Mouse (Mus musculus) inflammation-experienced regulatory T-cells, adult 6 months (primary cell): ENCODE results near the gene Ap1m2. TPM values are rescaled to one million over a fixed set of nuclear protein-coding genes. Genes with fewer than 3 reads are reported as not detected.
"Not testable (repeated sequence)": the region's sequence is repeated elsewhere in the genome, so short reads cannot be mapped to it uniquely, and the experiment has no call there.

ENCODE experiments used
- ATAC-seq: one replicate; pipeline ENCODE4 v1.8.0; 2017
- polyA plus RNA-seq, 3 experiments: library from polyadenylated mRNA; unstranded; fragments of 100-300 nt; shearing (Covaris generic); gene quantifications; one replicate each; pipeline ENCODE4 v1.2.1; 2017

Ap1m2 gene
- polyA plus RNA-seq, 3 experiments from 2014 or later: 0.36 to 1.0 (median 0.42) TPM

DNA sequence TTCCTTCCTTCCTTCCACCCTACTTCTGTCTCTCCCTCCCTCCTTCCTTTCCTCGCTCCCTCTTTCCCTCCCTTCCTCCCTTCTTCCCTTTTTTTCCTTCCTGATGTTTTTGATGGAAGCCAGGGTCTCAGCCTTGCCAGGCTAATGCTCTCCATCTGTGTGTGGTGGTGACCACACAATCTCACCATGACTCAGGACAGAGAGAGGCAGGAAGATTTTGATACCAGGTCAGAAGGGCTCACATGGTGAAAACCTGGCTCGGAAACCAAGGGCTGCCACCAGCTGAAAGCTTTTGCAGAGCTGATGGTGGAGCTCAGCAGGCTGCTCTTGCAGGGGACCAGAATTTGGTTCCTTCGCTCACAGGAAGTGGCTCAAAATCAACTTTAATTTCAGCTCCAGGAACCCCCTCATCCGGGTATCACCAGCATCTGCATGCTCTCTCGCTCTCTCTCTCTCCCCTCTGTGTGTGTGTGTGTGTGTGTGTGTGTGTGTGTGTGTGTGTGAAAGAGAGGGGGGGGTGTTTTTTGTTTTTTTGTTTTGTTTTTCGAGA, 51.6 kb downstream of the Ap1m2 start:
- no peak for ATAC-seq

DNA sequence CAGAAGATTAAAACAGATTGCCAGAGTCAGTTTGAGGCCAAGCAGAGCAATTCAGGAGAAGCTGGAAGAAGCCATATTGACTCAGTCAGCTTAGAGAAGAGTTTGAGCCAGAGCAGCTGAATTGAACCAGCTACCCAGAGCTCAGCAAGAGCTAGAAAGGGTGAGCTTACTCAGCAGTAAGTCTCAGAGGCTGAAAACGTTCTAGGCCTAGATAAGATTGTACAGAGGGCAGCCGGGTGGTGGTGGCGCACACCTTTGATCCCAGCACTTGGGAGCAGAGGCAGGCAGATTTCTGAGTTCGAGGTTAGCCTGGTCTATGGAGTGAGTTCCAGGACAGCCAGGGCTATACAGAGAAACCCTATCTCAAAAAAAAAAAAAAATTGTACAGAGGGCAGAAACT, 55.8 kb downstream of the Ap1m2 start:
- not testable (repeated sequence) for ATAC-seq

DNA sequence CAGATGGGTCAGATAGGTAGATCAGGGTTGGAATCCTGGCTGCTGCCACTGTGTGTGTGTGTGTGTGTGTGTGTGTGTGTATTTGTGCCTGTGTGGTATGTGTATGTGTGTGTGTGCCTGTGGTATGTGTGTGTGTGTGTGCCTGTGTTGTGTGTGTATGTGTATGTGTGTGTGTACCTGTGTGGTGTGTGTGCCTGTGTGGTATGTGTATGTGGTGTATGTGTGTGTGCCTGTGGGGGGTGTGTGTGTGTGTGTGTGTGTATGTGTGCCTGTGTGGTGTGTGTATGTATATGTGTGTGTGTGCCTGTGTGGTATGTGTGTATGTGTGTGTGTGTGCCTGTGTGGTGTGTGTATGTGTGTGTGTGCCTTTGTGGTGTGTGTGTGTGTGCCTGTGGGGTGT, 57.4 kb downstream of the Ap1m2 start:
- ATAC-seq: no peak

DNA sequence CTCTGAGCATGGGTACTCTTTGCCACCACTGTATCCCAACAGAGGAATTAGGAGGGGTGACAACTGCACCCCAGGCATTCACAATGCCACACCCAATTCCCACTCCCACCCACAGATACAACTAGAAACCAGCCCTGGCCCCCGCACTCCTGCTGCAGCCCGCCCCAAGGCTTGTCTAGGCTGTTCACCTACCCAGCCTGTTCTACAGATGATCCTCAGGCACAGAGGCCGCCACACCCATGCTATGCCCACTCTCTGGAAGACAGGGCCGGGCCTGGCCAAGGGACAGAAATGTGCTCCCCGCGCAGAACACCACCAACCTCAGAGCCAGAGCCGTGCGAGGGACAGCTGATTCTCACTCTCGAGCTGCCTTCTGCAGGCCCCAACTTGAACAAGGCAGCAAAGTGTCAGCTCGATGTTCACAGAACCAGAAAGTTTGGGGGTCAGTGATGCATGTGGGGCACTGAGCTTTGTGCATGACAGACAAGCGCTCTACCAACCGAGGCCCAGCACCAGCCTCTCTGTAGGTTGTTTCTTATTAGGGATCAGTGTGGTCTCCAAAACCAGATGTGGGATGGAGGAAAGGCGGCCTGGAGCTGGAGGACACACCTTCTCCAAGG, 60.9 kb downstream of the Ap1m2 start:
- no peak for ATAC-seq

DNA sequence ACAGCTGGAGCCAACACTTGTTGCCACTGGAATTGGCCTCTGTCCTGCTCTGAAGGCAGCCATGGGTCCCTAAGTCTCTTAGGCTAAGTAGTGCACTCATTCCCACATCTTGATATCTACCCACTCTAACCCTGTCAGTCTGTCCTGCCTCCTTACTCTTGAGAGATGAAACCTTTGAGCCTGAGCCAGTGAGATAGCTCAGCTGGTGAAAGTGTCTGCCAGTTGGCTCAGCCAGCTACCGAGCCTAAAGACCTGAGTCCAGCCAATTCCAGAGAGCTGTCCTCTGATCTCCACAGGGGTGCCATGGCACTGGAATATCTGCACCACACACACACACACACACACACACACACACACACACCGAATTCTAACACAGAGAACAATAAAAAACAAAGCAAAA, 61.6 kb downstream of the Ap1m2 start:
- no peak for ATAC-seq

- ATAC-seq: no peak
Observed at GRCm38 (mm10) chr9:21249629-21250508, 62.3 kb downstream of the Ap1m2 start.

DNA sequence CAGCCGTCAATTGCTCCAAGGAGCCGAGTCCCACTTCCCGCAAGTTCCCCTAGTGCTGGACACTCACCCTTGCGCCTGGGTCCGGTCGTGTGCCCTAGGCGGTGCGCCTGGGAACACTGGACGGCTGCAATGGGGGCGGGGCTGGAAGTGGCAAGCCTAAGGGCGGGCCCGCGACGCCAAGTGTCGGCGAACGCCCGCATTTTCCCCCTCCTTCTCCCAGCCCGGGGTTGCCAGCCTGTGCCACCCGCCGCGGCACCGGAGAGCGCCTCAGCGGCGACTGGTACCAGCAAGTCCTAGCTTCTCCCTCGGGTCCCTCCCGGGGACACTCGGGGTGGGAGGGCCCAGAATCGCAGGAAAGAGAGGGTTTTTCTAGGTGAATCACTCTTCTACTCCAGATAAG, 63.8 kb downstream of the Ap1m2 start, which contains the start of gene S1pr5:
Gene S1pr5, minus strand, starts transcription at position 118 of the 400 bp plus-strand sequence.
- no peak for ATAC-seq

DNA sequence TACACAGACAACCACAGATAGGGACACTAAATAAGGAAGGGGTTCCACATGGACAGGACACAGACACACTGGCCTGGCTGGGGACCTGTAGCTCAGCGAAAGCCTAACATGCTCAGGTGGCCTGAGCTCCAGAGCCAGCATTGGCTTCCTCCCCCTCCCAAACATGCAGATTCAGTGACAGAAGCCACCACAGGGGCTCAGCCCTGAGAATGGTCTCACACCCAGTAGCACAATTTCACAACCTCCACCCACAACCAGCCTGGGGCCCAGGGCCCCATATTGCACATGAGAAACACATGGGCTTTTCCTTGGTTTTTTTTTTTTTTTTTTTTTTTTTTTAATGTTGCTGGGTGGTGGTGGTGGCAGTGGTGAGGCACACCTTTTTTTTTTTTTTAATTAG, 65.8 kb downstream of the Ap1m2 start:
- ATAC-seq: no peak

DNA sequence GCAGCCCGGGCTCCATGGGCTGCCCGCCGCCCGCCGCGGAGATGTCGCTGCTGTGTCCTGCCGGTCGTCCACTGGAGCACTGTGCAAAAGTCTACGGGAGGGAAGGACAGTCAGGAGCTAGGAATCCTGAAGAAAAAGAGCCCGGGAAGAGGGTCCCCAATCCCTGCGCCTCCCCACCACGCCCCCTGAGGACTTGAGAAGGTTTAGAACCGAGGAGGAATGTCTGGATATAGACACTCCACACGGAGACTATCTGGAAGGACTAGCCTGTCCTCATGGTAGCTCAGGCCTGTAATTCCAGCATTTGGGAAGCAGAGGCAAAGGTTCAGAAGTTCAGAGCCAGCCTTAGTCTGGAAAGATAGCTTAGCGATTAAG, 67.0 kb downstream of the Ap1m2 start:
- no peak for ATAC-seq

DNA sequence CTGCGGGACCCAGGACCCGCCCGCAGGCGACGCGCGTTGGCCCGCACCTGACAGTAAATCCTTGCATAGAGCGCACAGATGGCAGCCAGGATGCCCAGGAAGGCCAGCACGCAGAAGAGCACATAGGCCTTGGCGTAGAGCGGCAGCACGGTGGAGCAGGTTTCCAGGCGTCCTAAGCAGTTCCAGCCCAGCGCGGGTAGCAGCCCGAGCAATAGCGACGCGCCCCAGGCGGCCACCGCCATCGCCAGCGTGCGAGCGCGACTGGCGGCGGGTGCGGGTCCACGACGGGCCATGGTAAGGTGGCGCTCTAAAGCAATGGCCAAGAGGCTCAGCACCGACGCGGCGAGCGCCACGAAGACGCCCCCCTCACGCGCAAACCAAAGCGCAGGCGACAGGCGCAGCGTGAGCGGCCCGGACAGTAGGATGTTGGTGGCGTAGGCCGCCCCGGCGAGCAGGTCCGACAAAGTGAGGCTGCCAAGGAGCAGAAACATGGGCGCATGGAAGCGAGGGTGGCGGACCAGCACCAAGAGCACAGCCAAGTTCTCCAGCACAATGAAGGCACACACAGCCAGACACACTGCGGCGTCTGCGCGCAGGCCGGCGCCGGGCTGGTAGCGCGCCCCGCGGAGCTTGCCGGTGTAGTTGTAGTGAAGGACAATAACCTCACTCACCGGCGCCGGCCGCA, 67.6 kb downstream of the Ap1m2 start:
- ATAC-seq: no peak

Other genes starting within 250 kb of the Ap1m2 start
- gene Zglp1, start 245.2 kb downstream of the Ap1m2 start, polyA plus RNA-seq: 1 to 10 TPM in 1 of 3 experiments, under 1 TPM in 1, not detected in 1; 0.82 to 3.0 TPM
- not detected for gene Gm49373, start 239.2 kb downstream of the Ap1m2 start, polyA plus RNA-seq
- gene Fdx1l, start 238.7 kb downstream of the Ap1m2 start, polyA plus RNA-seq: 10 to 100 TPM in 2 of 3 experiments, 1 to 10 TPM in 1; 9.8 to 15.0 (median 14.9) TPM
- gene Gm38431, start 220.3 kb downstream of the Ap1m2 start, polyA plus RNA-seq: 1 to 10 TPM in 1 of 3 experiments, under 1 TPM in 1, not detected in 1; 0.31 to 8.4 TPM
- gene Raver1, start 220.3 kb downstream of the Ap1m2 start, polyA plus RNA-seq: 10 to 100 TPM; 16.6 to 23.9 (median 21.3) TPM
- 10 to 100 TPM; 36.3 to 61.7 (median 57.7) TPM for gene Tyk2, start 181.1 kb downstream of the Ap1m2 start, polyA plus RNA-seq
- 10 to 100 TPM; 84.2 to 97.0 (median 95.3) TPM for gene Cdc37, start 162.4 kb downstream of the Ap1m2 start, polyA plus RNA-seq
- gene Pde4a, start 146.6 kb downstream of the Ap1m2 start, polyA plus RNA-seq: 1 to 10 TPM in 1 of 3 experiments, under 1 TPM in 2; 0.54 to 1.3 (median 0.82) TPM
- gene Keap1, start 73.0 kb downstream of the Ap1m2 start, polyA plus RNA-seq: 10 to 100 TPM; 20.8 to 28.9 (median 21.5) TPM
- under 1 TPM in 1 of 3 experiments, not detected in 2; 0.17 TPM for gene S1pr5, start 63.9 kb downstream of the Ap1m2 start, polyA plus RNA-seq
- 10 to 100 TPM; 23.5 to 32.5 (median 24.2) TPM for gene Atg4d, start 47.0 kb downstream of the Ap1m2 start, polyA plus RNA-seq
- 10 to 100 TPM; 16.5 to 36.2 (median 26.9) TPM for gene Kri1, start 24.4 kb downstream of the Ap1m2 start, polyA plus RNA-seq
- gene Cdkn2d, start 20.9 kb downstream of the Ap1m2 start, polyA plus RNA-seq: 100 to 1,000 TPM; 116 to 131 (median 128) TPM
- gene Slc44a2, start 8.4 kb upstream of the Ap1m2 start, polyA plus RNA-seq: 100 to 1,000 TPM; 125 to 263 (median 241) TPM
- gene Ilf3, start 55.5 kb upstream of the Ap1m2 start, polyA plus RNA-seq: 100 to 1,000 TPM in 2 of 3 experiments, 10 to 100 TPM in 1; 92.5 to 122 (median 122) TPM
- gene Qtrt1, start 99.5 kb upstream of the Ap1m2 start, polyA plus RNA-seq: 10 to 100 TPM; 26.2 to 49.8 (median 39.8) TPM
- gene Dnm2, start 112.6 kb upstream of the Ap1m2 start, polyA plus RNA-seq: 100 to 1,000 TPM in 1 of 3 experiments, 10 to 100 TPM in 2; 85.4 to 117 (median 97.6) TPM
- gene Tmed1, start 197.9 kb upstream of the Ap1m2 start, polyA plus RNA-seq: 1 to 10 TPM; 3.2 to 6.3 (median 5.8) TPM
- 10 to 100 TPM; 49.9 to 71.1 (median 57.8) TPM for gene AB124611, start 213.8 kb upstream of the Ap1m2 start, polyA plus RNA-seq
- gene Carm1, start 234.6 kb upstream of the Ap1m2 start, polyA plus RNA-seq: 10 to 100 TPM in 1 of 3 experiments, 1 to 10 TPM in 2; 5.3 to 11.0 (median 7.0) TPM